Mouse (Mus musculus): ENCODE results near the gene Acan. TPM values are rescaled to one million over a fixed set of nuclear protein-coding genes. Genes with fewer than 3 reads are reported as not detected.

The Acan gene
- total RNA-seq (2018; cell fraction: chromatin; rRNA removed) = not detected
- total RNA-seq (2018; cell fraction: cytosol; rRNA removed) = not detected
- total RNA-seq (2018; cell fraction: nucleus; rRNA removed) = not detected
- polyA plus RNA-seq (2018) = not detected in 3 replicates

DNA sequence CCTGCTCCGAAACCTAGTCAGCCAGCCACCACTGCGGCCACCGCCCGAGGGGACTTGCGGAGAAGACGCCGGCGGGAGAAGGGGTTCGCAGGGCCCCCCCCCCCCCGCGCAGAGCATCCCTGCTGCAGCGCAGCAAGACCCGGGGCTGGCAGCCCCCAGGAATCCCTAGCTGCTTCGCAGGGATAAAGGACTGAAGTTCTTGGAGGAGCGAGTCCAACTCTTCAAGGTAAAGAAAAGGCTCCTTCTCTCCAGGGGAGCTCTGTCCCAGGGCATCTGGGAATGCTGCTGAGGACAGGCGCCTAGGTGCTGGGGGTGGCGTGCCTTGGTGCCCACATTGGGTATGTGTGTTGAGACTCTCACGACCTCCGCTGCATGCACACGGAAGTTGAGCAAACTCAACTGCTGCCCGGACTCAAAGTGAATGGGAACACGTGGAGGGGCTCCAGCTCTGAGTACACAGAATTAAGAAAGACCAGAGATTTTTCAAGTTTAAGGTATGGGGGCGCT is at the start of gene Acan:
Gene Acan (plus strand): TSS at position 101 of the 507 bp plus-strand sequence.
- Histone ChIP-seq H3K27ac (no peak within 1 kb of the TSS), H3K79me2 (ENCODE audit: inconsistent target) (no peaks in the 10 kb centered on the region), H3K4me3 (ENCODE audit: inconsistent target) (no peak within 1 kb of the TSS), H3K36me3 (ENCODE audit: inconsistent target) (no peaks in the 10 kb centered on the region)
- 3% methylated on average over 12 of the region's 23 CpGs for WGBS (ENCODE audit: missing documents)

DNA sequence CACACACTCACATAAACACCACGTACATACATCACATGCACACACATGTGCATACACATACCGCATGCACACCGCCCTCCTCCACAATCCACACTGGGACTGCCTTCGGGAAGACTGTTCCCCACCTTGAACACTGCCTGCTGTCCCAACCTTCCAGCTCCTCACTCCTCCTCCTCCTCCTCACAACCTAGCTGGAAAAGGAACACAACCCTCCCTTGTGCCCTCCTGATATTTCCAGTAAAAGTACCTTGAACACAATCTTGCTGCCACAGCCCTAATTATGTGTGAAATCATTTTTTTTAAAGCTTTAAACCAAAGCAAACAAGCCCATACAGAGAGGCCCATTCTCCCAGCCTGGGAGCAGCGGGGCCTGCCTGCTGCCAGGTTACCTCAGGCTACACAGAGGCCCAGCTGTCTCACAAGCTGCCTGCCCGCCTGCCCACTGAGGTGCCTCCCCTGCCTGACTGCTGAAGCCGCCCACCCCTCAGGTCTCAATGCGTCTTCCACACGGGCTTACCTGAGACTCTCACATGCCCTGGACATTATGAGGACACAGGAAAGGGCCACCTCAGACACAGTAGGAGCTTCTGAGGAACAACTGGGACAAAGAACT is 31.9 kb upstream of the Acan start:
- no peak overlapping the region for H3K27ac ChIP-seq
- H3K36me3 ChIP-seq (ENCODE audit: inconsistent target) = no peaks in the 10 kb centered on the region
- no peak overlapping the region for H3K4me3 ChIP-seq (ENCODE audit: inconsistent target)
- no peaks in the 10 kb centered on the region for H3K79me2 ChIP-seq (ENCODE audit: inconsistent target)
- 81% methylated on average over 9 of the region's 9 CpGs for WGBS (ENCODE audit: missing documents)

DNA sequence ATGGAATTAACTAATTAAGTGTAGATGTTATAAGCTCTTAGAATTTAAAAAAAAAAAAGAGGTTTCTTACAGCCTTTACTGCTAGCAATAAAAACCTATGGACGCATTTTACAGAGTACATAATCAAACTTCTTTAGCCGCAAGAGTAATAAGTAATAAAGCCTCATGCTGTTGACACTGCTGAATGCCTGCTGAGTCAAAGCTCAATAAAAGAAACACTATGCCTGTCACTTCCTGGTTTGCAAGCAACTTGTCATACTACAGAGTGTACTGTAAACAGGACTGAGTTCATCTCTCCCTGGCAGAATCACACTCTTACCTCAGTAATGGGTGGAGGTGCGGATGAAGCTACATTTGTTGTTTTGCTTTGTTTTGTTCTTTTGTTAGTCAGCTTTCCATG is 24.1 kb upstream of the Acan start:
- Histone ChIP-seq H3K27ac (no peak overlapping the region), H3K36me3 (ENCODE audit: inconsistent target) (no peaks in the 10 kb centered on the region), H3K79me2 (ENCODE audit: inconsistent target) (no peaks in the 10 kb centered on the region), H3K4me3 (ENCODE audit: inconsistent target) (no peak overlapping the region)
- 88% methylated on average over 3 of the region's 3 CpGs for WGBS (ENCODE audit: missing documents)

DNA sequence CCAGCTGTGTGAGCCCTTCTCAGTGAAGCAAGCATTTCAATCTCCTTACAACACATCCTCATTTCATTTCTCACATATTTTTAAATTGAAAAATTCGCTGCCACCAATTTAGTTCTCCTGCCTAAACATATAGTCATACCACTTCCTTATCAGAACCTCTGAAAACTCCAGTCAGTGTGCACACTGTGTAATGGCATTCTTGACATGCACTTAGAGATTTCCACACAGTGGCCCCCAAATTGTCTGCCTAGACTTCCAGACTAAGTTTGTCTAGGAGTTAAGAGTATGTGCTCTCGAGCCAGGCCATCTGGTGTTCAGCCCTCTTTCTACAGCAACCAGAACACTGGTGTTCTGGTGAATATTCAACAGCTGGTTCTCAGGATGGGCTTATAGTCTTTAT is 19.5 kb upstream of the Acan start:
- H3K79me2 ChIP-seq (ENCODE audit: inconsistent target) = no peaks in the 10 kb centered on the region
- H3K27ac ChIP-seq = no peak overlapping the region
- H3K4me3 ChIP-seq (ENCODE audit: inconsistent target) = no peak overlapping the region
- no peaks in the 10 kb centered on the region for H3K36me3 ChIP-seq (ENCODE audit: inconsistent target)
- WGBS (ENCODE audit: missing documents) = 70% methylated on average over 2 of the region's 2 CpGs

DNA sequence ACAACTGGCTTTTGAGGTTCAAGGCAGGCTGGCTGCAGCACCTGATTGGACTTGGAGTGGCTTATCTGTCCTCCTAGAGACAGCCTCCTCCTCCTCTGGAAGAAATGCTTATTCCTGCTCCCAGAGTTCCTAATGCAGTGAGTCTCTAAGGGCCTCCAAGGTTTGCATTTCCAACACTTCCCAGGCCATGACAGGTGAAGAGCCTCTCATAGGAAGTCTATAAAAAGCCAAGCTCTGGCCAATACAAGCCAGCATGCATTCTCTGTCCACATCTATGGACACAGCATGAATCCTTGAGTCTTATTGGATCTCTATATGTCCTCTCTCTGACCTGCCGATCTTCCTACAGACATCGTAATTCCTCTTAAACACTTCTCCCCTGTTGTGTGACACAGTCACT is 18.8 kb upstream of the Acan start:
- no peak overlapping the region for H3K27ac ChIP-seq
- no peak overlapping the region for H3K4me3 ChIP-seq (ENCODE audit: inconsistent target)
- no peaks in the 10 kb centered on the region for H3K79me2 ChIP-seq (ENCODE audit: inconsistent target)
- WGBS (ENCODE audit: missing documents) = 85% methylated on average over 2 of the region's 2 CpGs
- H3K36me3 ChIP-seq (ENCODE audit: inconsistent target) = no peaks in the 10 kb centered on the region

DNA sequence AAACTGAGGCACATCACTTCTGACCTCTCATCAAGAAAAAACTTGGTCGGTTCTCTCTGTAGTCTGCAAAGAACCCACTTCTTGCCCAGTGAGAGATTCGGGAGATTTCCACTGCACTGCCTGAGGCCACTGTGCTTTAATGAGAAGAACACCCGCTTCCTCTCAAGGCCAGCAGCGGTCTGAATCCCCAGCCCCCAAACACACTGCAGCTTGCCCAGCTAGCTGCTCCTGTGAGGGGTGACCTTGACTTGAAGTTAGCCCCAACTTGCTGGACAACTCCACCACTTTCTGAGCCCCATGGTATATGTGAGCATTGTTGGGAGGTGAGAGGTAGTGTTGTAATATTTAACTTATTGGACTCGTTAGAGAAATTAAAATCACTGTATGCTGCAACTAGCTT is 1.2 kb upstream of the Acan start:
- no peak overlapping the region for H3K4me3 ChIP-seq (ENCODE audit: inconsistent target)

DNA sequence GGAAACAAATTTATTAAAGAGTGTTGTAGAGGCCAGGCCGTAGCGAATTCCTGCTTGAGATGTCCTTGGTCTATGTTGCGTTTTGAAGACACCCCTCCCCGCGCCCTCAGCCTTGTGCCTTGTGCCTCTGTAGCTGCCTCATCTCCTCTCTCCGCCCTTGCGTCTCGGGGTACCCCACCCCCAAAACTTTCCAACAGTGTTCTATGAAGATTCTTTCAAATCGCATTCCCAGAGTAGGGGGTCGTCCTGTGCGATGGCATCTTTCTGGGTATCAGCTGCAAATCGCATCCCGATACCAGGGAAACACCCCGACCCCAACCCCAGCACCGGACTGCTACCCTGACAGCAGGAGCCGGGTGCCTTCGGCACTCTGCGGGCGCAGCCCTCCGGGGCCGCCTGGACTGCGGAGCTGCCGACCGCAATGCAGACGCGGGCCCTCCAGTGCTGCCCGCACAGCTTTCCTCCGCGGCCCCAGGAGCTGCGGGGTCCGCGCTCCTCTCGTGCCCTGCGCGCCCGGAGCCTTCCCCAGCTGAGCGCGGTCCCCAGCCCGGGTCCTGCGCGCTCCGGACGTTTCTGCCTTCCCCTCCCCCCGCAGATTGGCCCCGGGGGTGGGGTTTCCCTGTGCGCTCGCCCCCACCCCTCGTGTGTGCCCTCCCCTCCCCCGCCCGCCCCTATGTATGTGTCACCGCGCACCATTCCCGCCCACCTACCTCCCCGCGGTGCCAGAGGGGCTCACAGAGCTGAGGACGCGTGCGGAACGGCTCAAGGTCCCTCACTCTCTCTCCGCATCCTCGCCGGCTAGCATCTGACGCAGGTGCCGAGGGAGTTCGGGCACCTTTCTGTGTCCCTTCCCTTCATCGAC is 531 bp upstream of the Acan start:
- H3K27ac ChIP-seq = no peak overlapping the region

More for the DNA sequence above, 1.2 kb upstream of the Acan start:
- Histone ChIP-seq H3K79me2 (ENCODE audit: inconsistent target) (no peaks in the 10 kb centered on the region), H3K36me3 (ENCODE audit: inconsistent target) (no peaks in the 10 kb centered on the region), H3K27ac (no peak overlapping the region)
- 42% methylated on average over 5 of the region's 5 CpGs for WGBS (ENCODE audit: missing documents)

DNA sequence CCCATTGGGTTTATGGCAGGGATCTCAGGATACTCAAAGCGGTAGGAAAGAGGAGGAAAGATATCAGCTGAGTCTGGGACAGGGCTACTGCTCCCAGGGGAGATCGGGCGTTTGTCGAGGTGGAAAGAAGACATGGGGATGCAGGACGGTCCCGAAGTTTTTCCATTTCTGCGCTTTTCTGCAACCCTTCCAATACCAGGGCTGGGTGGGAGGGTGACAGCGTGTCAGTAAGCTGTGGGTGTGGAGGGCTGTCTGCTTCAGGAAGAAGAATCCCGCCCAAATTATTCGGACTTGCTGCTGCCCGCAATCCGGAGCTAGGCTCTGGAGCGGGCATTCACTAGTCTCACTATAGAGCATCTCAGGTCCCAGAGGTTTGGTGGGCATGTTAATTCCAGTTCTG is 828 bp downstream of the Acan start:
- no peak overlapping the region for H3K4me3 ChIP-seq (ENCODE audit: inconsistent target)
- H3K36me3 ChIP-seq (ENCODE audit: inconsistent target) = no peaks in the 10 kb centered on the region
- H3K27ac ChIP-seq = no peak overlapping the region
- 26% methylated on average over 13 of the region's 13 CpGs for WGBS (ENCODE audit: missing documents)
- H3K79me2 ChIP-seq (ENCODE audit: inconsistent target) = no peaks in the 10 kb centered on the region

More for the DNA sequence above, 531 bp upstream of the Acan start:
- Histone ChIP-seq H3K4me3 (ENCODE audit: inconsistent target) (no peak overlapping the region), H3K36me3 (ENCODE audit: inconsistent target) (no peaks in the 10 kb centered on the region), H3K79me2 (ENCODE audit: inconsistent target) (no peaks in the 10 kb centered on the region)
- WGBS (ENCODE audit: missing documents) = 6% methylated on average over 59 of the region's 66 CpGs

DNA sequence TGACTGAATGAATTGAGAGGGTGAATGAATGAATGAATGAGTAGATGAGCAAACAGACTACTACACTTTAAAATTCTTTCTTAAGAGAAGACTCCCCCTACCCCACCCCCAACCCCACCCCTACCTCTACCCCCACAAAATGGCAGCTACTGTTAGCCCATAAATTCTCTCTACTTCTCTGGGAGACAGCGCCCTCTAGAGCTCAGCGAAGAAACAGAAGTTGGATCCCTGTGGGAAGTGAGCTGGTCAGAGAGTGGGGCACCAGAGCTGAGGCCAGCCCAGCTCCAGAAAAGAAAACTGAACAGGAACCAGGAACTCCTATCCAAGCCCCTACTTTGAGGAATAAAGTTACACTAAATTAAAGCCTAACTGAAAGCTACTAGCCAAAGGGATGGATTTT is 5.3 kb downstream of the Acan start:
- Histone ChIP-seq H3K4me3 (ENCODE audit: inconsistent target) (no peak overlapping the region), H3K27ac (no peak overlapping the region), H3K79me2 (ENCODE audit: inconsistent target) (no peaks in the 10 kb centered on the region), H3K36me3 (ENCODE audit: inconsistent target) (no peaks in the 10 kb centered on the region)
- 38% methylated on average over 2 of the region's 2 CpGs for WGBS (ENCODE audit: missing documents)

DNA sequence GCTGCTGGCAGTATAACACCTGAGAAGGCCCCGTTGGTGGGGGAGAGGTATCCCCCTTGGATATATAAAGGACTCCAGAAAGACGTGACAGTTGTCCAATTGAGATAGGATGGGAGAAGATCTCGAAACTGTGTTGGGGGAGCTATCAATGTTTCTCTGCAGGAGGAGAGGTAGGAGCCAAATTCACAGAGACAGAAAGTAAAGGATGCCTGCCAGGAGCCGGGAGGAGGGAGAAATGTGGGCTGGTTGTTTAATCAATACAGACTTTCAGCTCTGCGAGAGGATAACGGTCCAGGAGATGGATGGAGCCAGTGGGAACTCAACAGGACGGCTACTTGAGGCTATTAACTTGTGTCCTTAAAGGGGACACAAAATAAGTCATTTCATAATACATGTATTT is 14.2 kb downstream of the Acan start:
- no peak overlapping the region for H3K4me3 ChIP-seq (ENCODE audit: inconsistent target)
- 78% methylated on average over 7 of the region's 7 CpGs for WGBS (ENCODE audit: missing documents)
- H3K27ac ChIP-seq = no peak overlapping the region
- no peaks in the 10 kb centered on the region for H3K36me3 ChIP-seq (ENCODE audit: inconsistent target)
- no peaks in the 10 kb centered on the region for H3K79me2 ChIP-seq (ENCODE audit: inconsistent target)

DNA sequence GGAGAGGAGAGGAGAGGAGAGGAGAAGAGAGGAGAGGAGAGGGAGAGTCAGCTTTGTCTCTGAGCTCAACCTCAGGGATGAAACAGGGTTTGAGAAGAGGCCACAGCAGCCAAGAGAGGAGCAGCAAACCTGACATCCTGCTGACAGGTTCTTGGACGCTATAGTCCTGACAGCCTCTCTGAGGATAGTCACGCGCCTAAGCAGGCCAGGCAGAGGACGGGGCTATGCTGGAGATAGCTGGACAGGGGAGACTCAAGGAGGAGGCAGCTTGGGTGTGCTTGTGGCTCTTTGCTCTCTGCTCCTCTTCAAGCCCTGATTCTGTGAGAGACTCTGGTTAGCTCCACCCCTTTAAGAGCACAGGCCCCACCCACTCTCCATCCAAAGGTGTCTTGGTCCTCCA is 14.9 kb downstream of the Acan start:
- no peaks in the 10 kb centered on the region for H3K36me3 ChIP-seq (ENCODE audit: inconsistent target)
- H3K79me2 ChIP-seq (ENCODE audit: inconsistent target) = no peaks in the 10 kb centered on the region
- 72% methylated on average over 4 of the region's 4 CpGs for WGBS (ENCODE audit: missing documents)
- no peak overlapping the region for H3K27ac ChIP-seq
- no peak overlapping the region for H3K4me3 ChIP-seq (ENCODE audit: inconsistent target)

DNA sequence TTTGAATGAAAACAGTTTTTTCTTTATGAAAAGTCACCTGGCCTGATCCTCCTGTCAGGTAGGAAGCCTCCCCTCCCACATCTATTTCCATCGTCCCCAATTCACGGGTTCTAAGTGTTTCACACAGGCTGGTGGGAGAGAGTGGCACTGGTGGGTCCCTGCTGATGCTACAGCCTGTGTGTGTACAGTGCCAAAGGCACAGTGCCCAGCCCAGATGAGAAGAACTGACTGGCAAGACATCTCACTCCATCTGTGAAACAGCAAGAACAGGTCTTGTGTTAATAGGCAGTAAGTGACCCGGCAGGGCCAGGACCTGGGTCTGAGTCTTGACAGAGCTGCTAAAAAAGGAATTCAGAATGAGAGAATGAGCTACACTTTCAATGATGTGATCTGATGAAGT is 25.9 kb downstream of the Acan start:
- no peak overlapping the region for H3K4me3 ChIP-seq (ENCODE audit: inconsistent target)
- no peak overlapping the region for H3K27ac ChIP-seq
- H3K36me3 ChIP-seq (ENCODE audit: inconsistent target) = no peaks in the 10 kb centered on the region
- H3K79me2 ChIP-seq (ENCODE audit: inconsistent target) = no peaks in the 10 kb centered on the region
- WGBS (ENCODE audit: missing documents) = 41% methylated on average over 3 of the region's 3 CpGs

DNA sequence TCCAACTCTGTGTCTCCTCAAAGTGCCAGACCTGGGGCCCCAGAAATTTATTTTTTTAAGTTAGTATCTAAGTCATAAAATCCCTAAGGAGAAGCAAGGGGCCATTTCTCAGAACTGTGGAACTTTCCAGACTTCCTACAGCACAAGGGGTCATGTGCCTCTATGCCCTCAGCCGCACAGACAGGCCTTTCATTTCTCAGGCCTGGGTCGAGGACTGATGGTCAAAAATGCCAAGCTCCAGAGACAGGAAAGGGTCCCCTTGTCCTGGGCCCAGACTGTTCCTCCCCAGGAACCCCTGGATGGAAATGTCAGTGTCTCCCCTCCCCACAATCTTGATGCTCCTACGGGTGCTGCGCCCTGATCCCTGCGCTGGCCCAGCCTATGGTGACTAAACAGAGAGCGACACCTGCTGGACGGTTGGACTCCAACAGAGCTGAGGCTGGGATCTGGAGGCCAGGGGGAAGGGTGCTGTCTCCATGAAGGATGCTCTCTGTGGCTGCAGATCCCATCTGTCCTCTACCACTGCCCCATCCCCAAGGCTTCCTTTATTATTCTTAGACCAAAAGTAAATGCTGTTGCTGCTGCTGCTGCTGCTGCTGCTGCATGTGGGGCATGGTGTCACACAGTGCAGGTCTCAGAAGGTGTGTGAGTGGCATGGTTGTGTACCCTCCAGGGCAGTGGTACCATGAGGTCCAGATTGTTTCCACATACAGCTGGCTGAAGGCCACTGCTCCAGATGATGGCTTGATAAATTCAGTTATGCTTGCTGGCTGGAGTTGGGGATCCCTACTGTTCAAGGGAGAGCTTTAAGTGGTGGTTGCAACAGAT is 27.5 kb downstream of the Acan start:
- WGBS (ENCODE audit: missing documents) = 24% methylated on average over 7 of the region's 7 CpGs

DNA sequence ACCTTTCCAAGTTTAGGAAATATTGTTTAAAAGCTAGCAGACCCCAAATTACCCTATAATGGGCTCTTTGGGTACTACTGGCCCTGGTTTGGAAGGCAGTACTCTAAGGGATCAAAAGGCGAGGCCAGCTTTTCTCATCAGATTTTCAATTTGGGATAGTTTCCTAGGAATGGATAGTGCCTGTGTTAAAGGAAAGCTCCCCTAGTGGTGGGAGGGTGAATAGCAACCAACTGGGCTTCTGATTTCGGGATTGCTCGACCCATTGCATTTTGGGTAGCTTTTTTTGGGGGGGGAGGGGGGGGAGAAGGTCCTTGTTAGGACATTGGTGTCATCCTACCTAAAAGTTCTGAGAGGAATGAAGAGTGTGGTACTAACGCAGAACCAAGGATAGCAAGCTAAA is 35.8 kb downstream of the Acan start:
- Histone ChIP-seq H3K4me3 (ENCODE audit: inconsistent target) (no peak overlapping the region), H3K27ac (no peak overlapping the region), H3K36me3 (ENCODE audit: inconsistent target) (no peaks in the 10 kb centered on the region), H3K79me2 (ENCODE audit: inconsistent target) (no peaks in the 10 kb centered on the region)
- WGBS (ENCODE audit: missing documents) = 95% methylated on average over 4 of the region's 4 CpGs

More for the DNA sequence above, 27.5 kb downstream of the Acan start:
- no peaks in the 10 kb centered on the region for H3K79me2 ChIP-seq (ENCODE audit: inconsistent target)
- no peak overlapping the region for H3K4me3 ChIP-seq (ENCODE audit: inconsistent target)
- H3K27ac ChIP-seq = no peak overlapping the region
- H3K36me3 ChIP-seq (ENCODE audit: inconsistent target) = no peaks in the 10 kb centered on the region

All from macrophage (primary cell).